Mouse (Mus musculus): ENCODE results near the gene Wdr83.

The Wdr83 gene

GRCm38 (mm10) chr8:85076993-85077392 lies 4.1 kb downstream of the Wdr83 start:
- in situ Hi-C loops (cut with MboI, MseI), result loop anchor here (5.0 kb wide), 1 partner anchor 215 kb away; no protein-coding TSS in a partner anchor

DNA sequence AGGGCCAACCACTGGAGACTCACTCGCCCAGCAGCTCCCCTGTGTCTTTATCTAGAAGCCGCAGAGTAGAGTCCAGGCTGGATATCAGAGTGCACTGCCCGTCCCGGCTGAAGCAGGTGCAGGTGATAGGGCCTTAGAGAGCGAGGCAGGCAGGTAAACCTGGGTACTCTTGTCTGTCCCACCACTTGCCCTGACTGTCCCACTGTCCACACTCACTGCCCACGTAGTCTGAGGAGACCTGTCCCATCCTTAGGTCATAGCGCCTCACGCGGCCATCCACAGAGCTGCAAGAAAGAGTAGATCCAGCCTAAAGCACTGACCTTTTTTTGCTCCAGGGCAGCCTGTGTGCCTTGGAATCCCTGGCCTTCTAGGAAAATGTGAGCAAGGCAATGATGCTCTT lies 5.1 kb downstream of the Wdr83 start:
- in situ Hi-C loops (cut with MboI, MseI), result loop anchor here (5.0 kb wide), 1 partner anchor 216 kb away; no protein-coding TSS in a partner anchor

- in situ Hi-C loops (cut with MboI, MseI), result loop anchor here (5.0 kb wide), 1 partner anchor 218 kb away; no protein-coding TSS in a partner anchor
Observed at GRCm38 (mm10) chr8:85074617-85075016, 6.5 kb downstream of the Wdr83 start.

DNA sequence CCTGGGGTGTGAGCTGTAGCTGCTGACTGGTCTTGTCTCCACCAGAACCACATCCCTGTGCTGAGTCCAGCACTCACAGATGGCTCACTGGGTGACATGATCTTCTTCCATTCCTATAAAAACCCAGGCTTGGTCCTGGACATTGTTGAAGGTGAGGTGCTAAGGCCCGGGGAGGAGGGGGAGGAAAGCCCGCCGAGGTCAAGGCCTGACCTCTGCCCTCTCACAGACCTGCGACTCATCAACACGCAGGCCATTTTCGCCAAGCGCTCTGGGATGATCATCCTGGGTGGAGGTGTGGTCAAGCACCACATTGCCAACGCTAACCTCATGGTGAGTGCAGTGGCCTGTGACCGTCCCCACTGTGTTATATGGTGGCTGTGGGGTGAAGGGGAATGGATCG lies 6.9 kb downstream of the Wdr83 start:
- in situ Hi-C loops (cut with MboI, MseI), result no loop called here

GRCm38 (mm10) chr8:85073041-85073612 lies 8.0 kb downstream of the Wdr83 start:
- in situ Hi-C loops (cut with MboI, MseI), result no loop called here

DNA sequence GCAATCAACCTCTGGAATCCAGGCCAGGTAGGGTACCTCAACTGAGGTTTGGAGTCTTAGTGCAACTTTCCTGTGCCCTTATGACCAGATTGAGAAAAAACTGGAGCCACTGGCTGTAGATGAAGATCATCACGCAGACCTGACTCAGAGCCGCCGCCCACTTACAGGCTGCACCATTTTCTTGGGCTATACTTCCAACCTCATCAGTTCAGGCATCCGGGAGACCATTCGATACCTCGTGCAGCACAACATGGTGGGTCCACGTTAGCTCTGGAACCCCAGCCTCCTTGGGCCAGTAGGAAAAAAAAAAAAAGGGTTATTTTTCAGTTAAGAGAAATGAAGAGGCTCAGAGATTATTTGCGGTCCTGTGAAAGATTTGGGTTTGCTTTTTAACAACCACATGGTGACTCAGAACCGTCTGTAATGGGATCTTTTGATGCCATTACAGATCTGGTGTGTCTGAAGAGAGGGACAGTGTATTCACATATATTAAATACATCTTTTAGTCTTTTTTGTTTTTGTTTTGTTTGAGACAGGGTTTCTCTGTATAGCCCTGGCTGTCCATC lies 8.7 kb downstream of the Wdr83 start:
- in situ Hi-C loops (cut with MboI, MseI), result no loop called here

GRCm38 (mm10) chr8:85071514-85072281 lies 9.4 kb downstream of the Wdr83 start, which contains the start of gene Dhps:
Dhps (plus strand) TSS chr8:85071757.
- in situ Hi-C loops (cut with MboI, MseI), result no loop called here

GRCm38 (mm10) chr8:85071041-85071440 lies 10.1 kb downstream of the Wdr83 start:
- in situ Hi-C loops (cut with MboI, MseI), result no loop called here

- in situ Hi-C loops (cut with MboI, MseI), result no loop called here
Observed at GRCm38 (mm10) chr8:85067982-85068381, 13.1 kb downstream of the Wdr83 start, which contains the start of gene Gm5741. Gm5741 (minus strand) TSS chr8:85067982.

DNA sequence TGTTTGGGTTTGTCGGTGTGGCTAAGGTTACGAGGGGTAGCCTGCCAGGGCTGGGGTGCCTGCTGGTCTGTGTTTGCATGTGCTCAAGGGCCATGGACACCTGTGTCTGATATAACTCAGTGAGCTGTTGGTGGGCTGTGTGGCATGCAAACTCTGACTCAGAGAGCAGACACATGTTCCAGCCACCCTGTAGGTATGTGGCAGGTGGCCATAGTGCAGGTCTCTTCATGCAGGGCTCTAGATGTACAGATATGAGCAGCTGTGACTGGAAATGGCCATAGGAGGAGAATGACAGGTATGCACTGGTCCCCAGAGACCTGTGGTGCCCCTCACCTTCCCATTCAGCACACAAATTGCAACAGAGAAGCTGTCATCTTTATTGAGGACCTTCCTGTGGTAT lies 14.0 kb downstream of the Wdr83 start:
- in situ Hi-C loops (cut with MboI, MseI), result no loop called here

DNA sequence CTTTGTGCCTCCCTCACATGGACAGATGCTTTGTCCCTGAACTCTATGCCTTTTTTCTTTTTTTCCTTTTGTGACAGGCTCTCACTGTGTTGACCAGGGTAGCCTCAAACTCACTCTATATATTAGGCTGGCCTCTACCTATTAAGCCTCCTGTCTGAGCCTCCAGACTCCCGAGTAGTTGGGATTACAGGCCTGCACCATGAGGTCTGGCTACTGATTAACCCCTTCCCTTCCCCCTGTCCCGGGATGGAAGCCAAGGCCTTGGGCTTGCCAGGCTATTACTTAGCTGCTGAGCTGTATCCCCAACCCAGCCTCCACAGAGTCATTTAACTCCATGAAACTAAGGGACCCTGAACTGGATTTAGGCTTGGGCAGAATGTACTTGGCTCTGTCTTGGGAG lies 15.9 kb downstream of the Wdr83 start:
- in situ Hi-C loops (cut with MboI, MseI), result no loop called here

DNA sequence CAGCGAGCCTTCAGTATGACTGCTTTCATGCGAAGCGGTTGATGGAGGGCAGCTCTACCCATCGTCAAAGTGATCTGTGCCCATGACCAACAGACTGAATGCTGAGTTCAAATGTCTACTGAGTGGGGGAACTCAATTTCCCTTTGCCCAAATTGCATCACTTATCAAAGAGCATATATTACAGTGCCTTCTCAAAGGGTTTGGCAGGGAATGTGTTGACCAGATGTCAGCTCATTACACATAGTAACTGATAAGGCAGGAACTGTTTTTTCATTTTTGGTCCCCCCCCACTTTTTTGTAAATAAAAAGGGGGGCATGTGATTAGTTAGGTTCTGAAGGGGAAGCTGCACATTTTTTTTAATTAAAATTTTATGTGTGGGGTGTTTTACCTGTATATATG lies 18.5 kb downstream of the Wdr83 start:
- in situ Hi-C loops (cut with MboI, MseI), result no loop called here

DNA sequence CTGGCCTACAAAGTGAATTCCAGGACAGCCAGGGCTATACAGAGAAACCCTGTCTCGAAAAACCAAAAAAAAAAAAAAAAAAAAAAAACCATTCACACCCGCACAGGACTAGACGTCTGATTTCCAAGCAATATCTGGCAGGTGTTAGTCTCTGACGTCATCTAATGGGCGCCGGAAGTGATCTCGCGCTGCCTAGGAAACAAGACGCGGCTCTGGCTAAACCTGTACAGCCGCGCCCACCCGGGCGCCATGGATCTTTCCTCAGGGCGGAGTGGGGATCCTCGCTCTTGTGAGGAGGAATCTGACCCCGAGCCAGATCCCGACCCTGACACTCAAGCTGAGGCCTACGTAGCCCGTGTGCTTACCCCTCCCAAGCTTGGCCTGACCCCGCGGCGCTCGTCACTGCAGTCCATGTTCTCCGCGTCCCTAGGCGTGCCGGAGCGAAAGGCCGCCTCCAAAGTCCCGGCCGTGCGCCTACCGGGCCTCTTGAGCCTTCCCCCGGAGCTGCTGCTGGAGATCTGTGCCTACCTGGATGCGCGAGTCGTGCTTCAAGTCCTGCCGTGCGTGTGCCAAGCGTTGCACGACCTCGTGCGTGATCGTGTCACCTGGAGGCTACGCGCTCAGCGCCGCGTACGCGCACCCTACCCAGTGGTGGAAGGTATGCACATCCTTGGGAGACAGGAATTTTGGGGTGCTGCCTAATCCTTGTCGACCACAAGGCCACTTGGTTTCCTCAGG lies 21.1 kb downstream of the Wdr83 start, which contains the start of gene Fbxw9:
Gene Fbxw9 (plus strand): TSS at position 177 of the 738 bp plus-strand sequence.
- in situ Hi-C loops (cut with MboI, MseI), result no loop called here

DNA sequence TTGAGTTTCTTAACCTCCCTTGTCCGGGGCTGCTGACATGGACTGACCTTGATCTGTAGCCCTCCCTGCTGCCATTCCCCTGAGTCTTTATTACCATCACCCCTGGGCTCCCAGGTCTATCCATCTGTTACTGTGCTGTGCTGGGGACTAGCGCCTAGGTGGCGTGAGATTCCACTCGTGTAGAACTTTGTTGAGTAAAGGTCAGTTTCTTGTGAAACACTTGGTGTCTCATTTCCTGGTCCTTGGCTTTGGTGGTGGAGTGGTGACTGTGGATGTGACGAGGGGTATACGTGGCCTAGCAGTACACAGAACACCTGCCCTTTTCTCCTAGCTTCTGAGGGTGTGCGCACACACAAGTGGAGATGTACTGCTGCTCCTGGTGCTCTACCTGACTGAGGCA lies 23.7 kb downstream of the Wdr83 start:
- in situ Hi-C loops (cut with MboI, MseI), result no loop called here

DNA sequence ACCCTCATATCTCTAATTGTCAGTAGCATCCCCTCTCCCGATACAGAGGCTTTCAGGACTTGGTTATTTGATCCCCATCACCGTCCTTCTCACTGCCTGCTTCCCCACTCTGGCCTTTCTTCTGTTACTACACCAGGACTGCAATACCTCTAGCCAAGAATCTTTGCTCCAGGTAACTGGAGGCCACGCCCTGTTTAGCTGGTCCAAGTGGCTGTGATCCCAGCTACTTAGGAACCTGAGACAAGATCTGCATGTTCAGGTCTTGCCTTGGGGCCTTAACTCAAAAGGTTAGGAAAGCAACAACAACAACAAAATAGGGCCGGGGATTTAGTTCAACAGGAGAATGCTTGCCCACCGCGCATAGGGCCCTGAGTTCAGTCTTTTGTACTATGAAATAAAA lies 37.5 kb downstream of the Wdr83 start:
- in situ Hi-C loops (cut with MboI, MseI), result no loop called here

DNA sequence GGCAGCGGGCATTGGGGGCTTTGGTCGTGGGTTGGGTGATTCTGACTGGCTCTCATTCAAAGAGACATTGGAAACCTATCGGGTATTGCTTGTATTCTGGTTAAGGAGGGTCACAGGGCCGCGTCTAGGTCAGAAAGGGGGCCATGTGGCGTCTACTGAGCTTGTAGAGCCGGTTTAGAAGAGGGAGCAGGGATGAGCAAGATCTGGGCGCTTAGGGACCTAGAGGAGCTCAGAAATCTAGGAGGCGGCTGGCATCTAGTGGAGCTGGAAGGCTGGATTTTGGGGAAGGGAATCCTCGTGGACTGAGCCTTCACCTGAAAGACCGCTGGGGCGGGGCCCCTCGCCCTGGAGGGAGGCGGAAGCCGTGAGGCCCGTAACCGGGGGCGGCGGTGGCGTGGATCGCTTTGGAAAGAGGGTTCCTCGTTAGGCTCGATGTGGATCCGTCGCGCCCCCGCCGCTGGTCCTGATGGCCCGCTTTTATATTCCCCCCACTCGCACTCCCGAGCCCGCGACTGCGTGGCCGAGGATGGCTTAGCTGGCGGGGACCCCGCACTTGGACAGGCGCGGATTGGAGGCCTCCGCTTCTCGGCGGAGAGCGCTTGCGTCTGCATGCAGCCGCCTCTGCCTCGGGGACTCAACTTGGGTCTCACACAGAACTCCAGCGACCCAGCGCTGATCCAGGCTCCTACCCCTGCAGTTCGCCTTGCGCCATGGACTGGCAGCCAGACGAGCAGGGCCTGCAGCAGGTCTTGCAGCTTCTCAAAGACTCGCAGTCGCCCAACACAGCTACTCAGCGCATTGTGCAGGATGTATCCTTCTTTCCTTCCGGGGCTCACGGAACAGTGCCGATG lies 43.2 kb downstream of the Wdr83 start:
- in situ Hi-C loops (cut with MboI, MseI), result no loop called here

DNA sequence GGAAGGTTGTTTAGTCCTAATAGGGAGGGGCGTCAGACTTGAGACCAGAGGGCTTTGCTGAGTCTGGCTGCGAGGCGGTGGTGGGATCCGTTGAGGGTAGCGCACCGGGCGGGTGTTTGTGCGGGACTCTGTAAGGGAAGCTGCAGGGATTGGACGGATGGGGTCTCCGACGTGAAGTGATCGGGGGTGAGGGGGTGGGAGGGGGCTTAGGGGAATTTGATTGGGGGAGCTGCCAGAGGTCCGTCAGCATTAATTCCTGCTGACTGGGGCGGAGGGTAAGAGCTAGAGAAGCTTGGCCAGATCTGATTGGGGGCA lies 43.8 kb downstream of the Wdr83 start:
- in situ Hi-C loops (cut with MboI, MseI), result no loop called here

DNA sequence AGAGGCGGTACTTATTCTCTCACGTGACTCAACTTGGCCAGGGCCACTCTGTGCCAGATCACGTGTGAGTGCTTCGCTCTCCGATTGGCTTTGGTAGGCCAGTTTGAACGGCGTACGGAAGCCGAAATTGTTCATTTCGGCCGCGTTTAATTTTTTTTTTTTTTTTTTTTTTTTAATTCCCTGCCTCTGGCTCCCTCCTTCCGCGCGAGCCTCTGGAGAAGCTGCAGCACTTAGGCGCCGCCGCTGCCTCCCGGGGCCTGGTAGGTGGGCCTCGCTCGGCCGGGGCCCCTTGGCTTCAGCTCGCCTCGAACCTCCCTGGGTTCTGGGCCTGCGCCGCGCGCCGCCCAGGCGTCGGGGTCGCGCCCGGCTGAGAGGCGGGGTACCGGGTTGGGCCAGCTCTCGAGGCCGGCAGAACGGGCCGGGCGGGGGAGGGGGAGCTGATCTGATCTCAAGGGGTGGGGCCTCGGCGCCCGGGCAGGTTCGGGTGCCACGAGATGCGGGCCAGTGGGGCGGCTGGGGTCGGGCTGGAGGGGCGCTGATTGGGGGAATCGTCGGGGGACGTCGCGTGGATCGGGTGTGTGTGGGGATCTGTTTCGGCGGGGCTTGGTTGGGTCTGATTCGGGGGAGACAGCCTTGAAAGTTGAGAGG lies 44.3 kb downstream of the Wdr83 start, which contains the start of gene Tnpo2:
Gene Tnpo2 (plus strand): TSS at position 198 of the 648 bp plus-strand sequence.
- in situ Hi-C loops (cut with MboI, MseI), result no loop called here

GRCm38 (mm10) chr8:85036381-85036717 lies 44.8 kb downstream of the Wdr83 start:
- in situ Hi-C loops (cut with MboI, MseI), result no loop called here

DNA sequence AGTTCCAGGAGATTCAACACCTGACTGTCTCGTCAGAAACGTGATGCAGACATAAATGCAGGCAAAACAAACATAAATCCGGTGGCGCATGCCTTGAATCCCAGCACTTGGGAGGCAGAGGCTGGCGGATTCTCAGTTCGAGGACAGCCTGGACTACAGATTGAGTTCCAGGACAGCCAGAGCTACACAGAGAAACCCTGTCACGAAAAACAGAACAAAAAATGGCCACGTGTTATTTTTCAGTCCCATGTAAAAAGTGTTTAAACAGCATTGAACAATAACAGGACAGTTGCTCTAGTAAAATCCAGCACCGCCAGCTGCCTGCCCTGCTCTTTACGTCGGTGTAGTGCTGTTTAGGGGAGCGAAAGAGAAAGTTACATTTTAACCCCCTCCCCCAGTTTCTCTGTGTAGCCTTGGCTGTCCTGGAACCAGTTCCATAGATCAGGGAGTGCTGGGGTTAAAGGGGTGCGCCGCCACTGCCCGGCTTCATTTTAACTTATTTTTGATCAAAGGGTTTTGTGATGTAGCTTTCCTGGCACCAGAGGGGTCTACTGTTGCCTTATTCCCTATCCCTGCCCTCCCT lies 45.3 kb downstream of the Wdr83 start:
- in situ Hi-C loops (cut with MboI, MseI), result no loop called here

All from T-helper 1 cell (primary cell).